Mouse (Mus musculus) T-helper 1 cell (primary cell): ENCODE data around the gene Palld.

ENCODE experiments used
- in situ Hi-C: fragments of 300-600 bp; cut with MboI, MseI; formaldehyde crosslinking; loops from one replicate; pipeline ENCODE4 v1.15.1; 2025; ENCODE audit warnings: high pct_unique_total_duplicates

Palld gene

DNA sequence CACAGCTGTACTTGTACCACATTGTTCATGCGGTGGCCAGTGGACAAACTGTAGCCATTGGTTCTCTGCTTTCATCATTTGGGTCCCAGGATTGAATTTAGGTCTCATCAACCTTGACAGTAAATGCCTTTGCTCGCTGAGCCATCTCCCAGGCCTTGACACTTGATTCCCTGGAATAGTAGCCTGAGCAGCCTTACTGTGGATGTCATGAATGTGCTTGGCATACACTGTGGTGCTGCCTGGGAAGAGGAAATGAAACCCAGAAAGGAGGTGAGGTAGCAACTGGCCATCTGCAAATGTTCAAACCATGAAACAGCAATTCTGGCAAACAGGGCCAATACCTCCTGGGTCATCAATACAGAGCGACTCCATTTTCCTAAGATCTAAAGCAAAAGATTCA lies 34.0 kb downstream of the Palld start:
- in situ Hi-C loops: no loop called here

DNA sequence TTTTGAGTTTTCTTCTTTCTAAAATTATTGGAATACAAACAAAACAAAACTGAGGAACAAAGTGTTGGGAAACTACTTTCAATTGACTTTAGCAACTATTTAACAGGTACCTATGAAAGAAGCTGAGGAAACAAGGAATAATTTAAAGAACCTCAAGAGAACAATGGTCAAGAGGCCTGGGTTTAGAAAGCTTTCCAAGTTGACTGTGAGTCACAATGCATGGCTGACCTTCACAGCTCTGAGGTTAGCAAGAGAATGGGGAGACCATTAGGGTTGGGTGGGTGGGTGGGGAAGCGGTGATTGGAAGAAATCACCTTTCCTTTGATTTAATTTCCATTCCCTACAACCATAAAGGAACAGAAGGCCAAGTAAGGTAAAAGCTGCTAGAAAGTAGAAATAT lies 35.6 kb downstream of the Palld start:
- in situ Hi-C loops: no loop called here

DNA sequence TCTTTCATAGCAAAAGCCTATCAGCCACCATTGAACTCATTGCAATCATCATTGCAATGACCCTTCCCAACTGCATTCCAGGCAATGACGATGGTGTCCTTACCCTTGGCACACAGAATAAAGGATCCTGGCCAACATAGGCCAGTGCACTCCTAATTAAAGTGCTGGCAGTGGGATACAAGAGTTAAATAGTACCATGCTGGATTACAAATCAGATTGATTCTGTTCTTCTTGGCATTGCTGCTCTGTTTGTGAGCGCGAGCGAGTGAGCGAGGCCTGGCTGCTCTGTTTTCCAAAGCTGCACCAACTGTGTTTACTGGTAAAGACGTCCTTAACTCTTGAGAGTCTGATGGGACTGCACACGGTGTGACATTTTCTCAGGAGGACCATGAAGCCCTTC lies 37.1 kb downstream of the Palld start:
- in situ Hi-C loops: no loop called here

DNA sequence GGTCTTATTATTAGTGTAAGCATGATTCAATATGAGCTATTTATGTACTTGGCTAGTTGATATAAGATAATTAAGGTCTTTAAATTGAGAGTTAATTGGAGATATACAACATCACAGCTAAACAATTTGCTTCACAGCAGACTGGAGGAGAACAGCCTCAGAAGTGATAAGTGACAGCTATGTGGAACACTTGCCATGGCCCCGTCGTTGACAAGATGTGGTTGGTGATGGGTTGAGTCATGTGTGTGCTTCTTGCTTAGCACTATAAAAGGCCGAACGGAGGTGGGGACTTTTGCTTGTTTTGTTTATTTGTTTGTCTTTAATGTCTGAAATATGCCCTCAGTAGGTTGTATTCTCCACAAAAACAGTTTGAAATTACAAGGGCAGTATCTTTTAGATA lies 51.2 kb downstream of the Palld start:
- in situ Hi-C loops: no loop called here

DNA sequence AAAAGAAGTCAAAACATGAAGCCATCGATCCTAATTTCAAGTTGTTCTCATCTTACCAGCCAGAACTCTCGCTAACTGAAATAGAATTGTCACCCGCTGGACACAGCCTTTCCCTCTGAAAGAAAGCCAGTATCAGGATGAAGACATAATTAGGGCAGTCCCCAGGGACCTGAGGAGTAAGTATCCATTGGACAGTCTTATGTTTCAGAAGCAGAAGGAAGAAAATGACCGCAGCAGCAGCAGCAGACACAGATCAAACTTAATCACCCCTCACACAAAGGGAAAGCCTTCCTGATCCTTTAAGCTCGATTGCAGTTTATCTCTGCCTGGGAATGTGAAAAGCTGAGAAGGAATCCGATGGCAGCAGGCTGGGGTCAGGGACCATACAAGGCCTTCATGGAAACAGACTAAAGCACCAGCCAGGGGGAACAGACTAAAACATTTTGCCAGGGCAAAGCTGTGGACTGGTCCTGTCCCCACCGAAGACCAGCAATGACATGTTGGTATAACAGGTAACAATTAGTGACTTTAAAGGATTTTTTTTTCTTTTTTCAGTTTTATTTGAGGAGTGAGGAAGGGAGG lies 53.8 kb downstream of the Palld start:
- in situ Hi-C loops: no loop called here

DNA sequence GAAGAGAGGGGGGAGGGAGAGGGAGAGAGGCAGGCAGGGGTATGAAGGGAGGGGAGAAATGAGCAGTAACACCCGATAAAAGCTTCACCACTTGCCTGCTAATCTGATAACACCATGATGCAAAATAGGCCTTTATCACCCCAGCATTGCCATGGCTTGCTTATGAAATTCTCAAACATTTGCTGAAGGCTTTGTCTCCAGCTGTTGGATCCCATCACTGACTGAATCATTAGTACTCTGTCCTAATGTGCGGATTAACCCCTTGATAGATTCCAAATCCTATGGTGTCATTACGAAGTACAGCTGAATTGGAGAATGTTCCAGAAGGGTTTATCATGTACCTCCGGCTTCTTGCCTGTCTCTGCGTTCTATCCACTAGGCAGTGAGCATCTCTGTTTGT lies 55.0 kb downstream of the Palld start:
- in situ Hi-C loops: no loop called here

DNA sequence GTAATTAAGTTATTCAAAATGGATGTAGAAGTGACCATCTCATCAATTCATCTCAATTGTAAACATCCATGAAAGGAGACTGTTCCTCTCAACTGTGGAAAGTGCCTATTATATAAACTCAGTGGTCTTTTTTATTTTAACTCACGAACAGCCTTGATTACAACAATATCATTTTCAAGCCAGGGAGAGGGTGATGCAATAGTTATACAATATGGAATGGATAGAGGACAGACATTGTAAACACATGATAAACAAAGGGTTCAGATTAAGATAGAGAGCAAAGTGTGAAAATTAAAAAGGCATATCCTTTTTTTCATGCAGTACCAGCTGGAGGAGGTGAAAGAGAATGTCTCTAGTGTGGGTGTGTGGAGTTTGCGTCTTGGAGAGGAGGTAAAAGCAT lies 57.5 kb downstream of the Palld start:
- in situ Hi-C loops: no loop called here

DNA sequence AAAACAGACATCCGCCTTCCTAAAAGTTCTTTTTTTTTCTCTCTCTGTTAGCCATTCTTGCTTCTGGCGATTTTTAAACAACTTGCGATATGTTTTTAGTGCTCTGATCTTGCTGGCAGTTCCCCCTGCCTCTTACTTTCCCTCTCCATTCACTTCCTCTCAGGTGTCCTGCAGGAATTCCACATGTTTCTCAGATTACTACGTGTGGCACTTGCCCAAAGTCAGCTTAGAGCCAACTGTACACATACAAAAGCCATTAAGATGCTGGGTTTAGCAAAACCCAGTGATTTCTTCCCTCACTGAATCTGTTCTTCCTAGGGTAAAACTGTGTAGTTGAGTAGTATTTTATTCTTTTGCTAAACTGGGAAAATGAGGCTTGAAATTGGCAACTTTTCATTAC lies 57.9 kb downstream of the Palld start:
- in situ Hi-C loops: no loop called here

DNA sequence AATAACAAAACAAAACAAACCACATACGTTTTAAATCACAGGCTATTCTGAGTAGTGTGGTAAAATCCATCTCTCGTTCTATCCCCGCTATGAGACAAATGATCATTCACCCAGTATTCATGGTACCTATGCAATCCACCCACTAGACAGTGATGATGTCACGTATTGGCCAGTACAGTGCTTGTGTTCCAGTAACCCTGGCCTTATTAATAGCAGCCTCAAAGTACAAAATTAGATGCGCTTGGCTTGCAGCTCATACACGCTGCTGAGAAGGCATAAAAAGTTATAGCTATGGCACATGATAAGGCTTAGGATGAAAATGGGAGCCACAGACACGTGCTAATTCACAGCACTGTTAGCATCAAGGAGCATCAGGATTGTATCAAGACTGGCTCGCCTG lies 58.7 kb downstream of the Palld start:
- in situ Hi-C loops: no loop called here

DNA sequence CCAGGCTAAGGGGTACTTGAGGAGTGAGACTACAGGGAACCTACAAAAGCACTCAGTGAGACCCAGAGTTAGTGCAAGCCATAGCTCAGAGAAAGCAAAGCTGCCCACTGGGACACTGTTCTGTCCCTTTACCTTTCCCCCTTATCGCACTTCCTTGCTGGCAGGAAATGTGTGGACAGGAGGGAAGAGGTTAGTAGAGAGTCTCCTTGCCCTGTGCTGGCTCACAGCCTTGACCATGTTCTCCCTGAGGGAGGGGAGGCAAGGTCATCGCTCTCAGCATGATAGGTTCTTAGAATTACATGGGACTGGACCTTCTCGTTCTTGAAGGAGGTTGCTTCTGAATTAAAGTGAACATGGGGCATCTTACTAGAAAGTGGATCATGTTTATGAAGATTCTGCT lies 69.3 kb downstream of the Palld start:
- in situ Hi-C loops: no loop called here

DNA sequence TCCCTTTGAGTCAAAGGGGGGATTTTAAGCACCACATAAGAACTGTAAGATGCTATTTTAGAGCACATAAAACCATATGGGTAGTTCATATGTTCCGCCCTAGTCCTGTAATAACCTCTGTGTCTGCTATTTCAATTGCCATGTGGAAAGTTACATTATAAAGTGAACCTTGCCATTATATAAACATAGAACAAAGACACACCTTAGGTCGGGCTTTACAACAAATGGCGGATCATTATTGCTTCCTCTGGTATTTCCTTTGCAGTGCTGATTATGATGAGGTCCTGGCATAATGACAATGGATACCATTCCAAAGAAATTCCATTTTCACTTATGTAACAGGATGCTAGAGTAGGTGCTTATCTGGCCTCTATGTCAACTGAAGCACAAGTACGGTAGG lies 70.5 kb downstream of the Palld start:
- in situ Hi-C loops: no loop called here

DNA sequence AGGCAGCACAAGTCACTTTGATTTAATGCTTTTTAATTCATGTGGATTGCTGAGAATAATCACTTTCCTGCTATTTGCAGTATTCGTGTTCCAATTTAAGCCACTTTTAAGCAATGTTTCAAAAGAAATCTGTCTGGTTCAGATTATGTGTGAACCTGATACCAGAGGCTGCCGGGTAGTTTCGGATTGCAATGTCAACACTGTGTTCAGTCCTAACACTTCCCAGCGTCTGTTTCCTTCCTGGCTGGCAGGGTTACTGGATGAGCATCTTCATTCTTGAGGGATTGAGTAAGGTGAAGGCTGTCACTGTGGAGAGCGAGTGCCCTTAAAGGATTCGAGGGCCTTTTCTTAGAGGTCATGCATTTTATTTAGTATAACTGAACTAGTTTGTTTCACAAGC lies 71.7 kb downstream of the Palld start:
- in situ Hi-C loops: no loop called here

DNA sequence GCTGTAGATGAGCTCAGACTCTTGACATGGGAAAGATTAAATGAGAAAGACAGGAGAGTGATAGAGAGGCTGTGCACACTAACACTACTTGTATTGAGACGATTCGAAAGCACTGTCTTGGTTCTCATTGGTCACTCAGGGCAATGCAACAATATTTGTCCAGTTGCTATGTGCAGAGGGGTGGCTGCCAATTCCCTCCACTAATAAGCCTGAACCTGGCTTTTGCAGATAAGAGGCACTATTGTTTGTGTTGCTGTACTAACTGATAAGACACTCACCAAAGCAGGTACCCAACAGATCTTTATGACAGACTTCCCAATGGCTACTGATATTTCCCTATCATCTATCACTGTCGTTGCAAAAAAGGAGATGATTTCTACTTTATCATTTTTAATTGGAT lies 77.9 kb downstream of the Palld start:
- in situ Hi-C loops: no loop called here

DNA sequence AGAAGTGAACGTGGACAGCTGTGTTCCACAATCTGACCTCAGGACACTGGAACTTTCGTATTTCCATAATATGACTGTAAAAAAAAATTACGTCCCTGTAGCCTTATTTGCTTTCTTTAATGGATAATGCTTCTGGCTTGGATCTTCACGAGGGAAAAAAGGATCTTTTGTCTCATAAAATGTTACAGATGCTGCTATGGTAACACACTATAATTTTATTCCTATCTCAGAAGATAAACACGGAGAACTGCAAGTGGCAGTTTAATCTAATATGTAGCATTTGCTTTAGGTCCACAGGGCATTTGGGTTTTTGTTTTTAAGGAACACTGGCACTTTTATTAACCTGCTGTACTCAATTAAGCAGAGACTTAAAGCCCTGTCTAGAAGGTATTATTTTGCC lies 79.3 kb downstream of the Palld start:
- in situ Hi-C loops: no loop called here

DNA sequence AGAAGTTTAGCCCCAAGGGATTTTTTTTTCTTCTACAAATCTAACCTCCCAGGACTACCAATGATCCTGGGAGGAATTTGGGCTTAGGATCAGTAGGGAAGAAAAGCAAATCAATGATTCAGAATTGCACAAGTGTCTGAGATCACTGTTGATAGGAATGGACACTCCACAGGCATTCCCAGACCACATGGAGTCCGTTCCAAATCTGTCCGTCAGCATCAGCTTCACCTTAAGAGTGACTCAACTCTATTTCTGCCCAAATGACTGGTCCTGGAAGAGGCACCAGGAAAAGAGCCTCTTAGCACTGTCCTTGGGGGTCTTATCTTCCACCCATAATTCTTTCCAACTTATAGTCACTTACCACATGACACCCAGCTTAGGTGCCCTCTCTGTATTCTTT lies 98.7 kb downstream of the Palld start:
- in situ Hi-C loops: no loop called here

DNA sequence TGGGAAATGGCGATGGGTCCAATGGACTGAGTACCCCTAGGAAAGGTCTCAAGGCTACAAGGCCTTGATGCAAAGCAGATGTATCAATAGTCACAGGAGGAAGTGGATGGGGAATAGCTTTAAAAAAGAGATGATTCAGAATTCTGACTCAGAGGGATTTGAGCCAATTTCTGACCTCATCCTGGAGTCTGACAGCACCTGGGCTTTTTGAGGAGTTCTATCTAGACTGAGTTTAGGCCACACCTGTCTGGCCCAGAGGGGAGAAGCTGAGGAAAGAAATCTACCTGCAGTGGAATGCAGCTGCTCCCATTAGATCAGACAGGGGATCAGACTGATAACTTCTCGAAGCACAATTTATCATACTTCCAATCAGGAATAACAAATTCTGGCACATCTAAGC lies 99.7 kb downstream of the Palld start:
- in situ Hi-C loops: no loop called here

DNA sequence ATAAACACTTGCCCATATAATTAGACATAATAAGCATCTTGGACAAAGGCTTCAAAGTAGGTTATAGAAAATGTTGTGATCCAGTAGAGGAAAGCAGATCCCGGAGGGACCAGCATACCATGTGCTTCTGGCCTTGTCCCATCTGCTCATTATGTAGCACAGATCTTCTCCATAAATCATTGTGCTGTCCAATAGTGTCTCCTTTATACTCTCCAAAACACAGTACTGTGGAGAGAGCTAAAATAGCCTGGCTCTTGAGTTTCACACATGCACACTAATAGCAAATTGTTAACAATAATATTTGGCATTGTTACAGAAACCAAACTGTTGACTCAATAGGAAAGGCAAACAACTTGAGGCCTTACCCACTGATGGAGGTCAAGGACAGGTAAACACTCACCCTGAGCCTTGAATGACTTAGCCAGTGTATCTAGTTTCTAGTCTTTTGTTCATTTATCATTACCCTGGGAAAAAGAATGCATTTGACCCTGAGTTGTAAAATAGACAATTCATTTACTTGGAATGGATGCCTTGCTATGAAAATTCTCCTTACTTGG lies 105.0 kb downstream of the Palld start:
- in situ Hi-C loops: no loop called here

DNA sequence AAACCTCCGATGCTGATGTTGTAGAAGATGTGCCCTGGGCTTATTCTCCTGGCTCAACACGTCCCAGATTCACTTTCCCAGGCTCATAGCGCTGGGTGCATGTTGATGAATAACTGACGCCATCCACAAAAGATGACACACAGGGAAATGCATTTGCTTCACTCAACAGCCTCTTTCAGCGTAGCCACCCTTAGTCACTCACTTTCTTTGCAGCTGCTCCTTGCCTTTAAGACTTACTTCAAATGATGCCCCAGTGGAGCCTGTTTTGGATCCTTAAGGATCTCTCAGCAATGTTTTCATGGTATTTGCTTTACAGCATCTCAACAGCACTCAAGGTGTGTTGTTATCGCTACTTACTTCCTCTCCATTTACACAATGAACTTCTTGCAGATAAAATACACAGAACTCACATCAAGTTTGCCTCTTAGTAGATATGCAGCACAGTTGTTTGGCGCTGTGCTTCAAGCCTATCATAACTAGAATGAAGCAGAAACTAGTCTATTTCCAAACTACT lies 105.9 kb downstream of the Palld start:
- in situ Hi-C loops: no loop called here

DNA sequence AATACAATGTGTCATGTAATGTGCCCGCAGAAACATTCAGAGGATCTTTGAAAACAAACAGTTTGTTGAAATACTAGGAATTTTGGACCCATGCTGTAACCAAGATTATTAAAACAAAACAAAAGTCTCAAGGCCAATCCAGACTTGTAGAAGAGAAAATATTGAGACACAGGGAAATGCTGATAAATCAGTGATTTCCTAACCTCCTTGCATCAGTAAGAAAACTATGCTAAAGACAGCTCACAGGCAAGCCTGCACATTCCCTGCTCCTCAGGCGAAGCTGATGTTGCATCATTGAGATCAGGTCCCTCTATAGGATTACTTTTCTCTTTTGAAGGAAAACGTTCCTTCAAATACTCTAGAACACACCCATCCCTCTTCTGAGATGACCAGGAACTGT lies 112.5 kb downstream of the Palld start:
- in situ Hi-C loops: no loop called here

DNA sequence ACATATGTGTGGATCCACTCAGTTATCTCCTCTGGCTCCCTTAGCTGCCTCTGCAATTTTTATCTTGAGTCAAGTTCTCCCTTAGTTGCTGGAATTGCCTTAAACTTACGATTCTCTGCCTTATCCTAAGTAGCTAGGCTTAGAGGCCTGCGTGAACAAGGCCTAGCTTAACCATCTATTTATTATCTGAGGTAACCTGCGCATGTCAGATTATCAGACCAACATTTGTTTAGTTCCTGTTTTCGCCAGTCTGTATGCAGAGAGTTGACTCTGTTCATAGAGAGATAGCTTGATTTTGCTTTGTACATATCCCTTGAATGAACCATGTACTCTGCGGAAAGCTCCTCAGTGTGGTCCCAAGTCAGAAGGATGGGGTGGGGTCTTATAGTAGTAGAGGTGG lies 113.2 kb downstream of the Palld start:
- in situ Hi-C loops: no loop called here

DNA sequence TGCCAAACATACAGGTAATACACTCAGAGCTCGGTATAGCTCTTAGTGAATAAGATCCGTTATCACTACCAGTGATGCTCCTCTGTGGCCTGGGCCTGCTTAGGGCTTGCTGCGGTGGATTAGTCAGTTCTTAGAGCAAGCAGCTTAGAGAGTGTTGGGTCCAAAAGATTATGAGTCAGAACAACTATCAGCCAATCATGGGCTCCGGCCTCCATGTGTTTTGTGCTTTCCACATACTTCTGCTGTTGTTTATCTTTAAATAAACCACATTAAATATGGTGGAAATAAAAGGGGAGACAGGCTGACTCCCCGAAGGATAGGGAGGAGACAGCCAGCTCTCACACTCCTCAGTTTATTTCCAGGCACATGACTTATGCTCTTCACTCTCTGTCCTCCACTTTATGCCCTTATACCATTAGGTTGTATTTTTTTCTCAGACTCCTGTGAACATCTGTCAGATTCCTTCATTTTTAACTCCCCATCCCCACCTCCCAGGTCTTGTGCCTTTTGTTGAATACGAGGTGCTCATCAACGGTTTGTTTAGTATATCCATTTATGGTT lies 119.5 kb downstream of the Palld start:
- in situ Hi-C loops: no loop called here

DNA sequence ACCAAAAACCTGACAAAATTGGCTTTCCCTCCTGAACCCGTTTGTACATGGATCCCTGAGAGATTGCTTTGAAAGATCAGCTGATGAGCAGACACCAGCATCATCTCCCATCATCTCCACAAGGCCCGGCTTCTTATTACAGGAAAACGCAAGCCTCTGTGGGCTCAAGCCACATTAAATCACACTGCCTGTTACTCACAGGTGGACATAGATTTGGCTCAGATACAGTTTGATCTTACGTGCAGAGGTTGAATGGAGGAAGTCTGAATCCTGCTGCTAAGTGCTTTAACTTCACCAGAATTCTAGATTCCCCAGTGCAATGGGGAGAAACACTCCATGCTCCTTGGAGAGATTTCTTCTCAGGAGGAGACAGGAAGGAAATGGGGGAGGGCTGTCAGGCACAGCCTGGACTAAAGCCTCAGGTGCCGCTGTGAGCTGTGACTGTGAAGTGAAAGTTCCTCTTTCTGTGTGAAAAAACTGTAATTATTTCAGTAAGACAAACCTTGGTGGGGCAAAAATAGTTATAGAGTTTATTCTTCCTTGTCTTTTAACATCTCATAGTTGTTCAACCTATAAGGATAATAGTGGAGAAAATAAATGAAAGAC lies 121.7 kb downstream of the Palld start:
- in situ Hi-C loops: no loop called here

DNA sequence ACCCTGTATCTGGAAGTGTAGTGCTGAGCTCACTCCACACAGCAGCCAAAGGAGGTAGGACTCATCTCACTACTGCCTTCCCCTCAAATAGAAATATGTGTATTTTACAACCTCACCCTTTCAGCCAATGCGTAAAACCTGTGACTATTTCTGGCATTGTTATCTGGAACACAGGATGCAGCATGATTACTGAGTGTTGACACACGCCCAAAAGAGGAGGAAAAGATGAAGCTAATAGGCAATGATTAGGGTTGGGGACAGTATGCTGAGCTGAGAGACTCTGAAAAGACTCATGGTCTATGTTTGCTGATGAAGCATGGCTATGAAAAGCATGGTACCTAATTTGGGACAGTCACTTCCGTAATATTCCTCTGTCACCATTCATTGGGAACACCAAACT lies 124.3 kb downstream of the Palld start:
- in situ Hi-C loops: no loop called here
